ENCODE assay signal across 14 mouse cellular contexts in the genomic region with DNA sequence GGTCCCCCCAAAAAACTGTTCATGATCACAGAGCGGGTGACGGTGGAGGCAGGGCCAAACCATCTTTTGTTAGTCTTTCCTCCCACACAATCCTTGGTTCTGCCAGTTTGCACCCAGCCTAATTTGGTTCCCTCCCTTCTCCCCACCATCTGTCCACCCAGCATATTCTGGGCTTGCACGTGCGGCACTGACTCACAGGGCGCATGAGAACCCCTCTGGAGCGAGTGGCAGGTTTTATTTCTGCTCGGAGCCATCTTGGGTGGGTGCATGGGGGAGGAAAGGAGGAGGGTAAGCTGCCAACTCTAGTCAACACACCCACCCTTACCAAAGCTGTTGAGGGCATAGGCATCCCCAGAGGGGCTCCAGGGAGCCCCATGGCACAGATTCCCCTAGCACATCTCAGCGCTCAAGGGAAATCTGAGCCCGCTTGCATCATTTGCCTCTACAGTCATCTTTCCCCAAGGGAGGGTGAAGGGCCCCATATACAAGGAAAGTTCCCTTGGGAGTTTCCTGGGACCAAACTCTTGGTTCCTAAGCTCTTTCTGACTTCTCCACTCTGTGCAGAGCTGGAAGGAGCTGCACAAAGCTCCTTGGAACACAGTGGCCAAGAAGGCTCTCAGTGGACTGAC.
A peak's percentile ranks its signal among the peaks of the same experiment; 100 is the strongest.
DNase-seq lines count a peak whose midpoint lies in the region; ATAC-seq lines count a peak whose summit lies in the region.
"Had no signal": no experiment of that assay in that cellular context is flagged by ENCODE, and none has a peak within 500 bp of the region (broad histone marks: within the 10 kb centered on the region; RNA-seq: fewer than 3 reads in every experiment).

No protein-coding gene starts in this region.

- H3K27me3 ChIP-seq in liver, embryonic 11.5 days (replicated peaks; ENCODE audit: control insufficient read depth, insufficient read depth, low read length), result no peaks in the 10 kb centered on the region
- H3K27me3 ChIP-seq: hindbrain, embryonic 15.5 days; midbrain, embryonic 12.5 days had no signal

- no peaks in the 10 kb centered on the region for H3K4me1 ChIP-seq in liver, embryonic 11.5 days (replicated peaks; ENCODE audit: control insufficient read depth, insufficient read depth, low read length)
- H3K4me1 ChIP-seq: hindbrain, embryonic 15.5 days; limb, embryonic 10.5 days had no signal

- no peaks in the 10 kb centered on the region for H3K9me3 ChIP-seq in liver, embryonic 11.5 days (ENCODE audit: control insufficient read depth, low read length)
- H3K9me3 ChIP-seq: hindbrain, embryonic 15.5 days; limb, embryonic 10.5 days; midbrain, embryonic 12.5 days had no signal

- no peak overlapping the region for H3K4me2 ChIP-seq in liver, embryonic 11.5 days
- H3K4me2 ChIP-seq: hindbrain, embryonic 15.5 days; lung, embryonic 14.5 days; midbrain, embryonic 12.5 days had no signal

- ATAC-seq in frontal cortex, adult (ENCODE audit: low TSS enrichment), result peak; percentile 73
- ATAC-seq in liver, embryonic 11.5 days (replicated peaks; ENCODE audit: low FRiP score), result no peak
- ATAC-seq: Patski had no signal

- no peak overlapping the region for H3K4me3 ChIP-seq in liver, embryonic 11.5 days (ENCODE audit: low read depth, low read length)
- H3K4me3 ChIP-seq: heart, adult 2 months; hindbrain, embryonic 15.5 days; limb, embryonic 10.5 days; midbrain, embryonic 12.5 days had no signal

- no peaks in the 10 kb centered on the region for H3K36me3 ChIP-seq in liver, embryonic 11.5 days (ENCODE audit: control insufficient read depth, insufficient read depth, low read length)
- H3K36me3 ChIP-seq: hindbrain, embryonic 15.5 days; limb, embryonic 10.5 days; midbrain, embryonic 12.5 days had no signal

- peak; percentile 41 to 42 for DNase-seq in cerebellum, adult 18-20 months
- DNase-seq in cerebellum, postnatal 14 days, result no peak
- peak; percentile 66 to 71 for DNase-seq in layer of hippocampus, postnatal 36 days
- peak; percentile 87 for DNase-seq in right cerebral cortex, postnatal 25 days
- no peak for DNase-seq in c-Kit-positive CD71-positive TER-119-positive erythroid progenitor cells, embryonic 14.5 days (ENCODE audit: low spot score)
- no peak for DNase-seq in neural tube, embryonic 10.5 days (ENCODE audit: extremely low spot score, low spot score)
- DNase-seq in liver, embryonic 11.5 days (ENCODE audit: low spot score), result no peak
- DNase-seq: heart, adult 2 months had no signal

- H3K9ac ChIP-seq in liver, embryonic 11.5 days (ENCODE audit: low read depth, low read length), result no peak overlapping the region
- H3K9ac ChIP-seq: hindbrain, embryonic 15.5 days; lung, embryonic 14.5 days; midbrain, embryonic 12.5 days had no signal

- WGBS in liver, embryonic 11.5 days, result 88% methylated on average over 9 of the region's 9 CpGs

- no peak overlapping the region for H3K27ac ChIP-seq in liver, embryonic 11.5 days (ENCODE audit: low read depth, low read length)
- H3K27ac ChIP-seq: heart, adult 2 months; hindbrain, embryonic 15.5 days; limb, embryonic 10.5 days; midbrain, embryonic 12.5 days had no signal

Comparison
In these comparisons a context has a peak if more than half of its experiments do, and no peak if none do; other contexts are left out.
1. DNase-seq: peak in cerebellum, adult 18-20 months (2 of 2), layer of hippocampus, postnatal 36 days (2 of 2) and right cerebral cortex, postnatal 25 days (single experiment); none in cerebellum, postnatal 14 days (0 of 2), c-Kit-positive CD71-positive TER-119-positive erythroid progenitor cells, embryonic 14.5 days (single experiment), neural tube, embryonic 10.5 days (single experiment) and liver, embryonic 11.5 days (single experiment).